Mouse (Mus musculus) heart, adult 2 months (tissue): ENCODE data around the gene Tmem97. TPM values are rescaled to one million over a fixed set of nuclear protein-coding genes. Genes with fewer than 3 reads are reported as not detected.
A peak's percentile ranks its signal among the peaks of the same experiment; 100 is the strongest.

ENCODE experiments used
- DNase-seq, 2 experiments: peaks; one replicate each; pipeline ENCODE4 v3.0.0; 2021
- H3K27ac ChIP-seq: fragments of 200-600 bp; 2 replicates; pipeline ENCODE4 v1.8.1; 2022
- H3K27me3 ChIP-seq: fragments of 200-500 bp; 2 replicates; pipeline ENCODE4 v1.6.1; 2012; ENCODE audit warnings: mild to moderate bottlenecking, low read length, inconsistent platforms, mixed read lengths; ENCODE audit not compliant: control insufficient read depth, insufficient read depth
- H3K36me3 ChIP-seq: fragments of 200-500 bp; 2 replicates; pipeline ENCODE4 v1.6.1; 2012; ENCODE audit warnings: low read length, inconsistent platforms; ENCODE audit not compliant: control insufficient read depth, insufficient read depth
- H3K4me1 ChIP-seq: fragments of 200-500 bp; 2 replicates; pipeline ENCODE4 v1.6.1; 2011; ENCODE audit warnings: low read length; ENCODE audit not compliant: control insufficient read depth, insufficient read depth
- H3K4me3 ChIP-seq: fragments of 200-600 bp; 2 replicates; pipeline ENCODE4 v1.8.1; 2022
- H3K79me2 ChIP-seq: fragments of 200-500 bp; replicated peaks from 2 replicates; pipeline ENCODE4 v1.6.1; 2012; ENCODE audit warnings: mild to moderate bottlenecking, inconsistent platforms, low read length, moderate library complexity, mixed read lengths; ENCODE audit not compliant: control insufficient read depth, insufficient read depth
- H3K9ac ChIP-seq: fragments of 200-500 bp; 2 replicates; pipeline ENCODE4 v1.6.1; 2012; ENCODE audit warnings: low read depth, mild to moderate bottlenecking, control low read depth, inconsistent platforms, low read length, mixed read lengths
- CTCF ChIP-seq: fragments of 200-600 bp; IDR thresholded peaks from 2 replicates; pipeline ENCODE4 v1.8.1; 2022; ENCODE audit warnings: antibody characterized with exemption, mild to moderate bottlenecking, moderate library complexity
- EP300 ChIP-seq: fragments of 200-500 bp; IDR thresholded peaks from 2 replicates; pipeline ENCODE4 v1.6.1; 2011; ENCODE audit warnings: low read depth, low read length, control low read depth; ENCODE audit not compliant: insufficient read depth
- POLR2A ChIP-seq: fragments of 200-500 bp; IDR thresholded peaks from 2 replicates; pipeline ENCODE4 v1.6.1; 2011; ENCODE audit warnings: mild to moderate bottlenecking, low read depth, low read length, control low read depth; ENCODE audit not compliant: insufficient read depth
- WGBS: fragments of 180-500 bp; shearing (Covaris S2); methylation state at CpG from one replicate; pipeline ENCODE4 v1.1.7; 2018; 5-methylcytosine and 5-hydroxymethylcytosine counted together
- intact Hi-C: fragments of 180-260 bp; cut with DNase I; formaldehyde crosslinking; loops from one replicate; pipeline ENCODE4 v1.15.1; 2025
- polyA plus RNA-seq: library from polyadenylated mRNA; depleted of rRNA; stranded (reverse); fragments of >200 nt; gene quantifications from 2 replicates; pipeline ENCODE4 v1.2.3, GENCODE M21; 2012
- total RNA-seq, 2 experiments: library from RNA; stranded (reverse); gene quantifications; 2 replicates each; pipeline ENCODE4 v1.2.3; 2021

The Tmem97 gene
- total and polyA plus RNA-seq, 3 experiments = 5.2 to 6.4 (median 6.1) TPM

- Histone ChIP-seq H3K27me3 (no peaks in the 10 kb centered on the region), H3K27ac (peak overlapping the region; percentile 83), H3K36me3 (peaks cover 9% of the 10 kb centered on the region), H3K9ac (peak overlapping the region; percentile 3; the same call in 1 of the 2 replicates), H3K4me3 (peak overlapping the region; percentile 26; the same call in 1 of the 2 replicates), H3K79me2 (peaks cover 8% of the 10 kb centered on the region; the same call in 1 of the 2 replicates), H3K4me1 (peaks cover 11% of the 10 kb centered on the region)
- no peak for DNase-seq
- WGBS = 83% methylated on average over 12 of the region's 12 CpGs
- TF ChIP-seq POLR2A = no peak
- no peak for TF ChIP-seq EP300
- no peak for TF ChIP-seq CTCF
- intact Hi-C loops = no loop called here
These were observed 20.6 kb downstream of the Tmem97 start for GRCm38 (mm10) chr11:78530001-78530400.

- TF ChIP-seq EP300 (no peak), CTCF (no peak), POLR2A (no peak)
- WGBS = 90% methylated on average over 9 of the region's 9 CpGs
- DNase-seq = no peak
- Histone ChIP-seq H3K9ac (no peak overlapping the region), H3K27me3 (no peaks in the 10 kb centered on the region), H3K36me3 (peaks cover 12% of the 10 kb centered on the region), H3K79me2 (peaks cover 6% of the 10 kb centered on the region; the same call in 1 of the 2 replicates), H3K4me3 (no peak overlapping the region), H3K27ac (no peak overlapping the region), H3K4me1 (peaks cover 7% of the 10 kb centered on the region)
- intact Hi-C loops = no loop called here
These were observed 21.9 kb downstream of the Tmem97 start for GRCm38 (mm10) chr11:78528714-78529113.

- H3K4me3 ChIP-seq = no peak overlapping the region
- peaks cover under 1% of the 10 kb centered on the region; the same call in 1 of the 2 replicates for H3K79me2 ChIP-seq
- H3K9ac ChIP-seq = no peak overlapping the region
- H3K36me3 ChIP-seq = peaks cover 21% of the 10 kb centered on the region
- H3K27me3 ChIP-seq = no peaks in the 10 kb centered on the region
- intact Hi-C loops = no loop called here
- H3K27ac ChIP-seq = no peak overlapping the region
- DNase-seq = no peak
- peaks cover 6% of the 10 kb centered on the region for H3K4me1 ChIP-seq
- TF ChIP-seq EP300 (no peak), CTCF (no peak), POLR2A (no peak)
- 67% methylated on average over 2 of the region's 2 CpGs for WGBS
These were observed 25.7 kb downstream of the Tmem97 start for GRCm38 (mm10) chr11:78524838-78525237.

GRCm38 (mm10) chr11:78523241-78523955 lies 27.2 kb downstream of the Tmem97 start:
- no peak overlapping the region for H3K9ac ChIP-seq
- H3K27me3 ChIP-seq = no peaks in the 10 kb centered on the region
- H3K79me2 ChIP-seq = no peaks in the 10 kb centered on the region
- peak overlapping the region; percentile 31 for H3K27ac ChIP-seq
- TF ChIP-seq CTCF (no peak), POLR2A (no peak), EP300 (no peak)
- intact Hi-C loops = loop anchor here (2.0 kb wide), 1 partner anchor 27 kb away; the partner anchor contains the start of gene Tmem97
- H3K4me3 ChIP-seq = no peak overlapping the region
- peaks cover 5% of the 10 kb centered on the region for H3K4me1 ChIP-seq
- no peak for DNase-seq
- WGBS = 45% methylated on average over 9 of the region's 9 CpGs
- peaks cover 21% of the 10 kb centered on the region for H3K36me3 ChIP-seq

GRCm38 (mm10) chr11:78522481-78522997 lies 28.0 kb downstream of the Tmem97 start:
- WGBS = 97% methylated on average over 1 of the region's 1 CpGs
- DNase-seq = peak; percentile 34 to 41
- no peaks in the 10 kb centered on the region for H3K27me3 ChIP-seq
- no peak overlapping the region for H3K9ac ChIP-seq
- H3K27ac ChIP-seq = peak overlapping the region; percentile 55
- peaks cover 5% of the 10 kb centered on the region for H3K4me1 ChIP-seq
- H3K36me3 ChIP-seq = peaks cover 21% of the 10 kb centered on the region
- H3K4me3 ChIP-seq = no peak overlapping the region
- intact Hi-C loops = loop anchor here (2.0 kb wide), 1 partner anchor 28 kb away; the partner anchor contains the start of gene Tmem97
- H3K79me2 ChIP-seq = no peaks in the 10 kb centered on the region
- TF ChIP-seq POLR2A = 0 out of 2 replicates have a peak, but pooled peaks have one; percentile 7
- TF ChIP-seq CTCF = peak; percentile 72
- no peak for TF ChIP-seq EP300

- H3K9ac ChIP-seq = no peak overlapping the region
These were observed 28.7 kb downstream of the Tmem97 start for GRCm38 (mm10) chr11:78521880-78522279.

More at GRCm38 (mm10) chr11:78521880-78522279, 28.7 kb downstream of the Tmem97 start:
- Histone ChIP-seq H3K27me3 (no peaks in the 10 kb centered on the region), H3K4me1 (peaks cover 5% of the 10 kb centered on the region), H3K4me3 (no peak overlapping the region), H3K79me2 (no peaks in the 10 kb centered on the region), H3K36me3 (peaks cover 21% of the 10 kb centered on the region), H3K27ac (peak overlapping the region; percentile 33)
- intact Hi-C loops = loop anchor here (2.0 kb wide), 1 partner anchor 29 kb away; the partner anchor contains the start of gene Tmem97
- 59% methylated on average over 3 of the region's 3 CpGs for WGBS
- DNase-seq = no peak
- no peak for TF ChIP-seq EP300
- TF ChIP-seq POLR2A = no peak
- TF ChIP-seq CTCF = no peak
